Mouse (Mus musculus) embryonic fibroblast, embryonic 13.5 days (primary cell): ENCODE data around the gene Eif3m.

Experiments used
- CTCF ChIP-seq: IDR thresholded peaks from 2 replicates; pipeline ENCODE4 v1.5.1; 2011; ENCODE audit warnings: mild to moderate bottlenecking, control low read depth, low read length, moderate library complexity, borderline replicate concordance; ENCODE audit not compliant: insufficient read depth
- POLR2A ChIP-seq: IDR thresholded peaks from 2 replicates; pipeline ENCODE4 v1.6.1; 2011; ENCODE audit warnings: low read depth, mild to moderate bottlenecking, control low read depth, low read length, moderate library complexity

- TF ChIP-seq CTCF: no peak
- TF ChIP-seq POLR2A: no peak
These were observed 52.4 kb downstream of the Eif3m start for GRCm38 (mm10) chr2:104964492-104964891.
